Mouse (Mus musculus): ENCODE measurements at regions not wholly inside any gene's neighbourhood (a gene's known extent, or its start where the extent isn't known, plus 50 kb on each side); places are given as distances from the start of the nearest gene placed in this dataset.
A peak's percentile ranks its signal among the peaks of the same experiment; 100 is the strongest.

- ATAC-seq (replicated peaks; ENCODE audit: poor library complexity, severe bottlenecking) = no peak
Observed at GRCm38 (mm10) chr16:39102151-39102550, 209.7 kb downstream of the Igsf11 start.

DNA sequence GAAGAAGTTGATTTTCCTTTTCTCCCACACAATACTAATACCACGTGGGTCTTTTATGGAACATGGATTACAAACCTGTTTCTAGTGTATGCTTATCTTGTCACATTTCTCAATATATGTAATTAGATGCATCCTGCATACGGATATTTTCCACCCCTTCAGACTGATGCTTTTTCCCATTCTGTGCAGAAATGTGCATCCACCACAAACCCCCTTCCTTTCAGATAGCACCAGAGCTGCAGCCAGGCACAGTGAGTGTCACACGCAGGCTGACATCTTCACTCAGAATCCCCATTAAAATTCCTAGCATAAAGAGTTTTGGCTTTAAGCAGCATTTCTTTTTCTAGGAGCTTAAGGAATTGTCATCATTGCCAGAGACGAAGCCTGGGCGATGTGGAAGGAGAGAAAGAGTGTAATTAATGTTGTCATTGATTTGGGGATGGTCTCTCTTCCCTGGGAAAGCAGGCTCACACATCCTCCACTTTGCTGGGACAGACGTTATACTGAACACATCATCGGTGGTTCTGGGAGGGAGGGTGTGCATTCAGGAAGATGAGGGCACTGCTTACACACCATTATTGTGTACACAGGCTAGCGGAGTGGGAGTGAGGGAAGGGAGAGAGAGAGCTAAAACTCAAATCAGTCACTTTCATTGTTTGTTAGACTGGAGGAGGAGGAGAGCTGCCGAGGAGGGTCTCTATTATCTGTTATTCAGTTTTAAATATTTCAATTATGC lies 211.1 kb downstream of the Igsf11 start:
- ATAC-seq (replicated peaks; ENCODE audit: poor library complexity, severe bottlenecking) = no peak

DNA sequence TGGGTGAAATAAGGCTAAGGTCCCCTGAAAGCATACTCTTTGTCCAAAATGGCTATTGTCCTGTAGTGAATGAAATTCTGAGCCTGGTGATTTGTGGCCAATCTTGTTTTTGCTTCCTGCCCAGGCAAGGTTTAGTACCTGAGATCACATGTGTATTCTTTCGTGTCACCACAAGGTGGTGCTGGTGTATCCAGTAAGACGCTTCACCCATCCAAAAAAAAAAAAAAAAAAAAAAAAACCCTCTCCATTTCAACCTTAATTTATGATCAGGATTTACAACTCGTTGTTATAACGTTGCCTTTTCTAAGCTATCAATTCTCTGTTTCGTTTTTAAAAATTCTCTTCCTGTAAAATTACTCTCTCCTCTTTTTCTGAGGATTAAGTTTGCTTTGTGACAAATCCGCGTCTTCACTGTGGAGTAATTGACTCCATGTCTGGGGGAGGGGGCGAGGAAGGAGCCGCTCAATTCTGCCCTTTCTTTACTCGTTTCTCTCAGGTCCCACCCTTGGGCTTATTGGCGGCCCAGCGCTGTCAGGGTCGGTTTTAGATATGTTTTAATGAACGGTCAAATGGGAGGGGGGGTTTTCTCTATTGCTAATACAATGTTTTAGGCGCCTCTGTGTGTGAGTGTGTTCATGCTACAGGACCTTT lies 217.0 kb downstream of the Igsf11 start:
- ATAC-seq (replicated peaks; ENCODE audit: poor library complexity, severe bottlenecking) = peak; percentile 69

DNA sequence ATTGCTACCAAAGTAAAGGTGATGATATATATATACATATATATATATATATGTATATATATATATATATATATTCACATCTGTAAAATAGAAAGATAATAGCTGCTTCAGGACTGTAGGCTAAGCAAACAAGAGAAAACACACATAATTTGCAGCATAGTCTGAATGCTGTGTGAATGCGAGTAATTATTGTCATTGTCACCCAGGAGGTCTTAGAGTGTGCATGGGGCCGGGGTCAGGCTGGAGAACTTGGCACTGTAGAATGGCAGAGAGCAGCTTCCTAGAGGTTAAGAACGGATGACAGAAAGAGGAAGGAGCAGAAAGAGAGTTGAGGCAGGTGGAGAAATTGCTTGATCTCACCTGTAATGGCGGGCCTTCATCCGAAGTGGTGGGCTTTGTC lies 217.6 kb downstream of the Igsf11 start:
- no peak for ATAC-seq (replicated peaks; ENCODE audit: poor library complexity, severe bottlenecking)

GRCm38 (mm10) chr16:39118059-39118458 lies 225.6 kb downstream of the Igsf11 start:
- ATAC-seq (replicated peaks; ENCODE audit: poor library complexity, severe bottlenecking) = no peak

GRCm38 (mm10) chr16:39119811-39120210 lies 227.3 kb downstream of the Igsf11 start:
- no peak for ATAC-seq (replicated peaks; ENCODE audit: poor library complexity, severe bottlenecking)

DNA sequence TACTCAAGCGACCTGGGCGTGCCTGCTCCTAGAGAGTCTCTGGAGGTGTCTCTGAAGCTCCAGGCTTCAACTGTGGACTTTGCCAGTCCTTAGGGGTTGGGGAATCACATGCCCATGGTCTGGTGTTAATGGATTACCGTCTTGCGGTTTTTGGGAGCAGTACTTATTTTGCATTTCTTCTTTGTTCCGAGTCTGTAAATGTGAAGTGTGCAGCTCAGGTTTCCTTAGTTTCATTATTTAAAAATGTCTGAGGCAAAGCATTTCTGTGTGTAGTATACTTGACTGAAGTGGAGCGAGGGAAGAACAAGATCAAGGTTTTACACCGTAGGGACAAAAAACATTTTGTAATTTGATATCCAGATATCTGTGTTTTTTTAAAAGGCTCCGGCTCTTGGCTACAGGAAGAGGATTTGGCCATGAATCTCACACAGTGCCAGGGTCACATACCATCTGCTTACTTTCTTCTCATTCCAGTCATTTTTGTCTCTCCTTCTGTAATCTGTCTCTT lies 231.0 kb downstream of the Igsf11 start:
- ATAC-seq (replicated peaks; ENCODE audit: poor library complexity, severe bottlenecking) = no peak

GRCm38 (mm10) chr16:39132459-39132858 lies 240.0 kb downstream of the Igsf11 start:
- no peak for ATAC-seq (replicated peaks; ENCODE audit: poor library complexity, severe bottlenecking)

DNA sequence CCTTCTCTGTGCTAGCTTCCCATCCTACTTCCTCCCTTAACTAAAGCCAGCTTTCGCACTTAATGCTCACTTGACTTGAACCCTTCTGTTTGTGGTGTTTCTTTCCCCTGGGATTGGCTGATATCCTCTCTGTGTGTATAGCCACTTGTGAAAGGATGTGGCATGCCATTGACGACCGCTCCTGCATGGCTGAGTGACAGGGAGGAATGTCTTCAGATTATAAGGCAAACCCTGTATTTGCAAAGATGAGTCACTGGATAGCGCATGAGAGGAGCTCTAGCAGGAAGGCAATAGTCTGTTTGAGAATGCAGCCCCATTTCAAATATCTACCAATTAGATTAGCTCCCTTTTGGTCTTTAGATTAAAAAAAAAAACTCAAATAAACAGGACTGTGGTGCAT lies 243.3 kb downstream of the Igsf11 start:
- no peak for ATAC-seq (replicated peaks; ENCODE audit: poor library complexity, severe bottlenecking)

- ATAC-seq (replicated peaks; ENCODE audit: poor library complexity, severe bottlenecking) = no peak
Observed at GRCm38 (mm10) chr16:39147151-39147550, 254.7 kb downstream of the Igsf11 start.

DNA sequence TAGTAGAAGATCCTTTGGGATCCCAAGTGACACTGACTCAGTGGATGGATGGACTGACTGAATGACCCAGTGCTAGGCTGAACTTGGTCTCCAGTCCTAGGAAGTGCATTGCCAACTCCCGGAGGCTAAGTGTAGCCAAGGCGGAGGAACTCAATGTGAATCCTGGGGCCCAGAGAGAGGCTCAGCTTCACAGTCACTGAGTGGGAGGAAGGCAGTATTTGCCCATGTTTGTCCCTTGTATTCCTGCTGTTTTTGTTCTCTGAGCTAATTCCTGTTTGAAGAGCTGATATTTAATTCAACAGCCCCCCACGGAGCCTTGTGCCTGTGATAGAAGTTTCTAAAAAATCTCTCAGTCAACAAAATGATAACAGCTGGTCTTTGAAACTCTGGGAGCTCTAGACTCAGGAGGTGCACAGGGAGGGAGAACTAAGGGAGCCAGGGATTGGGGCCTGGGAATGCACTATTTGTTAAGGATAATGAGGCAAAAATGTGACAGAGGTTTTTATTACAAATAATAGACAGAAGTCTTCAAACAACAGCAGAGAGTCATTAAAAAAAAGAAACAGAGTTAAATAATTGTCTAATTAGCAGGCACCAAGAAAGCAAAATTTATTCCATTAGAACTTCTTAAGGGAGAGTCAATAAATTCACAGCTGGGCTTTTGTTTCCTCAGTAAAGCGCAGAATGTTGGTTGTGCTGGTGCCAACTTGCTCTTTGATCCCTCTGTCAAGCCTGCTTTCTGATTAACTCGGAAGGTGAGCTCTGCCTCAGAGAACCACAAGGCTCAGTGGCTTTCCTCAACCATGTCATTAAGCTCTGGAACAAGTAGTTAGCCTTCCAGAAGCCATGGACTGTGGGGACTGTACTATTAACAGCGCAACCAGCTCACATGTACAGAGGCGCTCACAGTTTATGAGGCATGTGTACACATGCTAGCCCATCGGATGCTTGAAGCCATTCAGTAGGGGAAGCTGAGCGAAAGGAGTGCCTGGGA lies 259.2 kb downstream of the Igsf11 start:
- no peak for ATAC-seq (replicated peaks; ENCODE audit: poor library complexity, severe bottlenecking)

DNA sequence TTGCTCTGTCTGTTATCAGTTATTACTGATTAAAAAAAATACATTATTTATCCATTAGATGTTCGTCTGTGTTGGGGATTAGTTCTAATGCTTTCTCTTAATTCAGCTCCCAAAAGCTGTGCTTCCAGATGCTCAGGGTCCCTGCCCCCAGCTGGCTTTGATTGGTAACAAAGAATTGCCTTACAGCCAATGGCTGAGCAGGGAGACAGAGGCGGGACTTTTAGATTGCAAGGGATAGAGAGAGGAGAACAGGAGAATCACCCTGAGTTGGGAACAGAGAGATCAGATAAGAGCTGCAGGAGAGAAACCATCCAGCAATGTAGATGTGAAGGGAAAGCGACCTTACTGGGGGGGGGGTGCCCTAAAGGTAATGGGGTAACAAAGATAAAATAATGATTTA lies 266.4 kb downstream of the Igsf11 start:
- ATAC-seq (replicated peaks; ENCODE audit: poor library complexity, severe bottlenecking) = no peak

- no peak for ATAC-seq (replicated peaks; ENCODE audit: poor library complexity, severe bottlenecking)
Observed at GRCm38 (mm10) chr16:39159725-39160124, 267.3 kb downstream of the Igsf11 start.

- ATAC-seq (replicated peaks; ENCODE audit: poor library complexity, severe bottlenecking) = no peak
Observed at GRCm38 (mm10) chr16:39162684-39163083, 270.2 kb downstream of the Igsf11 start.

DNA sequence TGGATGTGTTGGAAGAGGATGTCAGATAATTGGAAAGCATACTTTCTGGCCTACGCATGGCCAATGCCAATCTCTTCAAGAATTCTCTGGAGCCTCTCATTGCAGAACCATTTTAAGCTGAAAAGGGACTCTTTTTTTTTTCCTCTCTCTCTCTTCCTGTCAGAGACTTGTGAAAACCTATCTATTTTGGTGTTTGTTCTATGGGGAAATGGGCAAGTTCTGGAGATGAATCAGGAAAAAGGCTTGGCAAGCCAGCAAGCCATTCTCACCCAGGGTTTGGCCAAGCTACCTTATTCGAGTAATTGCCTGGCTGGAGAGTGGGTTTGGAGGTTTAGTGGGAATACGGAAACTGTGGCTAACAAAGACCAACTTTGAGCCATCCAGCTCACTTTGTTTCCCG lies 299.4 kb downstream of the Igsf11 start:
- no peak for ATAC-seq (replicated peaks; ENCODE audit: poor library complexity, severe bottlenecking)

DNA sequence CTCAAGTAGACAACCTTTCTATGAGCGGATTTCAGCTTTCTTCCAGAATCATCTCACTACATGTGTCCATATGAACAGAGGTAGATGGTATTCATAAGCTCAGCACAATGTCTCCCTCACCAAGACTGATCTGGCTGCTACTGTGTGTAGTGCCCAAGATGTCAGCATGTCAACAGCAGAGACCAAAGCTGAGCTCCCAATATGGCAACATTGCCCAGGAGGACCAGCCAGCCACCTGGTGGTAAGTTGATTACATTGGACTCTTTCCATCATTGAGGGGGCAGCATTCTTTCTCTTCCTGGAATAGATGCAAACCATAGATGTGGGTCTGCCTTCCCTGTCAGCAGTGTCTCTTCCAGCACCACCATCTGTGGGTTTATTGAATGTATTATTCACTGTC lies 303.0 kb downstream of the Igsf11 start:
- ATAC-seq (replicated peaks; ENCODE audit: poor library complexity, severe bottlenecking) = no peak

GRCm38 (mm10) chr16:39196896-39197295 lies 304.4 kb downstream of the Igsf11 start:
- no peak for ATAC-seq (replicated peaks; ENCODE audit: poor library complexity, severe bottlenecking)

DNA sequence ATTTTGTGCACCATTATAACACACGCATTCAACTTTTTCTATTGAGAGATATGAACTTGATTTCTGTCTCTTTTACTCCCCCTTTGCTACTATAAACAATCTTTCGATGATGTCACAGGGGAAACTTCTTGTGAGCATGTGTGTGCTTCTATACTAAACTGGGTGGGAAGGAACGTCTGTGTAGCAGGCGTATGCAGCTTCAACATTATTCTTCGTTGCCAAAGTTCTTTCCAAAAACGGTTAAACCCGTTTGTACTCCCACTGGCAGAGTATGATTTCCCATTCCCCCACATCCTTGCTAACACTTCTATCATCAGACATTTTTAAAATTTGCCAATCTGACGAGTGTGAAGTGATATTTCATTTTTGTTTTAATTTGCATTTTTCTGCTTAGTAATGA lies 331.1 kb downstream of the Igsf11 start:
- no peak for ATAC-seq (replicated peaks; ENCODE audit: poor library complexity, severe bottlenecking)

DNA sequence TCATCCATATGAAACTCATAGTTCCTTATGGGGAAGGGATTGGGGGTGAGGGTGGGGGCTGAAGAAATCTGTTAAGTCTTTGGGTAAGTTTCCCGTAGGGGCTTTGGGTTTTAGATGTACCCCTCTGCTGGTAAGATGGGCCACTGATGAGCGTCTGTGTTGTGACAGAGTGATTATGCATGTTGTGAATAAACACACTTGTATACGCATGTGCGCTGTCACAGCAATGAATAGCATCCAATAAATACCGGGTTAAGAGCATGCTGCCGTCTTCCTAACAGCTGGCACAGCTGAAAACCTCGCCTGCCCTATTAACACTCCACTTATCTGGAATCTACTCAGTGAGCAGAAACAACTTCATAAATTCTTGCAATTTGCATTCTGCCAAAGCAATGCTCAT lies 337.0 kb downstream of the Igsf11 start:
- no peak for ATAC-seq (replicated peaks; ENCODE audit: poor library complexity, severe bottlenecking)

GRCm38 (mm10) chr16:39230439-39230838 lies 338.0 kb downstream of the Igsf11 start:
- no peak for ATAC-seq (replicated peaks; ENCODE audit: poor library complexity, severe bottlenecking)

GRCm38 (mm10) chr16:39234290-39234689 lies 341.8 kb downstream of the Igsf11 start:
- ATAC-seq (replicated peaks; ENCODE audit: poor library complexity, severe bottlenecking) = no peak
